In the genomic region with DNA sequence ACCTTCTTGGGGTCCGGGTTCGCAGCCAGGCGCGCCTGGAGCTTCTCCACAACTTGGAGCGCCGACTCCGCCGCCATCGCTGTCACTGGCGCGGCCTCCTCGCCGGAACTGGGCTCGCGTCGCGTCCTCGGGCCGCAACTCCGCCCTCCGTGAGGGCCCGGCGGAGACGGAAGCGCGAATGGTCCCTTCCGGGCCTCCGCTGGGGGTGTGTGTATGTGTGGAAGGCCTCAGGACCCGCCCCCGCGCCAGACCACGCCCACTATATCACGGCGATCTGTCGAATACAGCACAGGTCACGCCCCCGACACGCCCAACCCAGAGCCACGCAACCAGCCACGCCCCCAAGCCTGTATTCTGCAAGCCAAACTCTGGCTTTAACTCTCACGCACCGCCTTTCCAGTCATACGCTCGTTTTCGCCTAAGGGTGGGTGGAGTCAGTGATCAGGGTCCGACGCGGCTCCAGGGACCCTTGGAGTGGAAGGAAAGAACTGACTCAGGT, we compare ENCODE assay signal across 8 mouse cellular contexts. TPM values are rescaled to one million over a fixed set of nuclear protein-coding genes. Genes with fewer than 3 reads are reported as not detected.
A peak's percentile ranks its signal among the peaks of the same experiment; 100 is the strongest.
DNase-seq lines count a peak whose midpoint lies in the region; ATAC-seq and TF ChIP-seq lines count a peak whose summit lies in the region.

TSS of gene Eloa (minus strand) at position 215 of the 499 bp plus-strand sequence.

- 1% methylated on average over 43 of the region's 48 CpGs for WGBS in heart, embryonic 11.5 days (ENCODE audit: insufficient replicate concordance)
- under 1% methylated on average over 48 of the region's 48 CpGs for WGBS in kidney, embryonic 16.5 days
- WGBS in liver, adult 2 months = under 1% methylated on average over 42 of the region's 48 CpGs

- H3K4me3 ChIP-seq in C2C12 (ENCODE audit: insufficient read depth, poor library complexity, severe bottlenecking) (peak within 1 kb of the TSS; percentile 83), myocyte (peak within 1 kb of the TSS; percentile 80)
- peak within 1 kb of the TSS; percentile 100 for H3K4me3 ChIP-seq in erythroblast, embryonic 14.5 days (replicated peaks)
- peak within 1 kb of the TSS; percentile 98 for H3K4me3 ChIP-seq in heart, embryonic 11.5 days (ENCODE audit: low read depth, low read length)
- H3K4me3 ChIP-seq in kidney, embryonic 16.5 days (ENCODE audit: low read length) = peak within 1 kb of the TSS; percentile 90
- H3K4me3 ChIP-seq in liver, adult 2 months (ENCODE audit: insufficient read depth, low read depth, low read length) = peak within 1 kb of the TSS; percentile 88

- H3K4me1 ChIP-seq in erythroblast, embryonic 14.5 days (ENCODE audit: control insufficient read depth) = peaks cover 37% of the 10 kb centered on the region
- peaks cover 2% of the 10 kb centered on the region; the same call in 1 of the 2 replicates for H3K4me1 ChIP-seq in heart, embryonic 11.5 days (ENCODE audit: control insufficient read depth, insufficient read depth, low read length)
- H3K4me1 ChIP-seq in kidney, embryonic 16.5 days (ENCODE audit: insufficient read depth, low read length) = peaks cover 14% of the 10 kb centered on the region
- peaks cover 9% of the 10 kb centered on the region for H3K4me1 ChIP-seq in liver, adult 2 months (ENCODE audit: control insufficient read depth, insufficient read depth, low read length)

- peak within 1 kb of the TSS; percentile 88 for H3K4me2 ChIP-seq in heart, embryonic 11.5 days
- H3K4me2 ChIP-seq in kidney, embryonic 16.5 days (replicated peaks; ENCODE audit: low read depth, low read length) = peak within 1 kb of the TSS; percentile 71
- peak within 1 kb of the TSS; percentile 92 for H3K4me2 ChIP-seq in myocyte (ENCODE audit: low read depth)

- no peak for TF ChIP-seq CTCF in C2C12 (IDR thresholded peaks at IDR 0.05; ENCODE audit: control insufficient read depth, insufficient read depth, insufficient read length)
- TF ChIP-seq CTCF in brain, embryonic 14.5 days (IDR thresholded peaks at IDR 0.05; ENCODE audit: borderline replicate concordance, extremely low read depth, insufficient read depth, insufficient read length) = no peak
- no peak for TF ChIP-seq CTCF in liver, adult 2 months (IDR thresholded peaks at IDR 0.05; ENCODE audit: low read depth, low read length)

- DNase-seq in brain, embryonic 14.5 days (ENCODE audit: low read depth) = peak; percentile 99
- DNase-seq in liver, adult 2 months (ENCODE audit: extremely low read depth, low read depth, low spot score) = peak; percentile 94
- DNase-seq in splenic B cell, adult 2 months (ENCODE audit: low read depth, low spot score) = peak; percentile 100

- peak within 1 kb of the TSS; percentile 84 for H3K27ac ChIP-seq in heart, embryonic 11.5 days (ENCODE audit: low read depth, low read length)
- H3K27ac ChIP-seq in kidney, embryonic 16.5 days (ENCODE audit: low read length) = peak within 1 kb of the TSS; percentile 74; the same call in 1 of the 2 replicates
- peak within 1 kb of the TSS; percentile 53 for H3K27ac ChIP-seq in liver, adult 2 months (replicated peaks; ENCODE audit: insufficient read depth, low read depth, low read length)

- peak; percentile 98 for ATAC-seq in heart, embryonic 11.5 days (replicated peaks; ENCODE audit: insufficient number of reproducible peaks, low FRiP score, low TSS enrichment)
- ATAC-seq in kidney, embryonic 16.5 days (ENCODE audit: low FRiP score, low TSS enrichment) = peak; percentile 99

- peak within 1 kb of the TSS; percentile 96 for H3K9ac ChIP-seq in heart, embryonic 11.5 days (ENCODE audit: low read depth, low read length)
- peak within 1 kb of the TSS; percentile 90 for H3K9ac ChIP-seq in kidney, embryonic 16.5 days (replicated peaks; ENCODE audit: low read length)
- H3K9ac ChIP-seq in liver, adult 2 months (ENCODE audit: low read depth, low read length) = peak within 1 kb of the TSS; percentile 93

- H3K79me2 ChIP-seq in C2C12 (ENCODE audit: control insufficient read depth, insufficient read depth) (peaks cover 47% of the 10 kb centered on the region), myocyte (ENCODE audit: control insufficient read depth, insufficient read depth) (peaks cover 45% of the 10 kb centered on the region)
- H3K79me2 ChIP-seq in liver, adult 2 months (ENCODE audit: control insufficient read depth, insufficient read depth, low read length) = peaks cover 23% of the 10 kb centered on the region; the same call in 1 of the 2 replicates

- no peaks in the 10 kb centered on the region for H3K27me3 ChIP-seq in C2C12 (ENCODE audit: control insufficient read depth, insufficient read depth, insufficient read length)
- H3K27me3 ChIP-seq in erythroblast, embryonic 14.5 days (ENCODE audit: control insufficient read depth) = no peaks in the 10 kb centered on the region
- no peaks in the 10 kb centered on the region for H3K27me3 ChIP-seq in heart, embryonic 11.5 days (ENCODE audit: control insufficient read depth, insufficient read depth, low read length)
- H3K27me3 ChIP-seq in kidney, embryonic 16.5 days (ENCODE audit: insufficient read depth, low read length) = no peaks in the 10 kb centered on the region
- no peaks in the 10 kb centered on the region for H3K27me3 ChIP-seq in liver, adult 2 months (ENCODE audit: control insufficient read depth, insufficient read depth, low read length)
- H3K27me3 ChIP-seq in myocyte (ENCODE audit: control insufficient read depth, insufficient read depth, insufficient read length) = no peaks in the 10 kb centered on the region
- H3K27me3 ChIP-seq in splenic B cell, adult 2 months (ENCODE audit: control insufficient read depth, insufficient read depth, low read length, poor library complexity, severe bottlenecking) = no peaks in the 10 kb centered on the region

- peaks cover 40% of the 10 kb centered on the region for H3K79me3 ChIP-seq in C2C12 (ENCODE audit: low read depth)

- H3ac ChIP-seq in C2C12 (ENCODE audit: control insufficient read depth, insufficient read length, low read depth) = peak within 1 kb of the TSS; percentile 91
- H3ac ChIP-seq in myocyte (ENCODE audit: control insufficient read depth, insufficient read length) = peak within 1 kb of the TSS; percentile 69

- H3K36me3 ChIP-seq in C2C12 (ENCODE audit: control insufficient read depth, insufficient read depth) (no peaks in the 10 kb centered on the region), myocyte (ENCODE audit: control insufficient read depth, insufficient read depth) (no peaks in the 10 kb centered on the region)
- peaks cover 27% of the 10 kb centered on the region for H3K36me3 ChIP-seq in erythroblast, embryonic 14.5 days (ENCODE audit: control insufficient read depth)
- H3K36me3 ChIP-seq in heart, embryonic 11.5 days (ENCODE audit: control insufficient read depth, insufficient read depth, low read length) = no peaks in the 10 kb centered on the region
- H3K36me3 ChIP-seq in kidney, embryonic 16.5 days (ENCODE audit: insufficient read depth, low read length) = no peaks in the 10 kb centered on the region
- no peaks in the 10 kb centered on the region for H3K36me3 ChIP-seq in liver, adult 2 months (ENCODE audit: control insufficient read depth, insufficient read depth, low read length)
- H3K36me3 ChIP-seq in splenic B cell, adult 2 months (ENCODE audit: control insufficient read depth, insufficient read depth, low read length, poor library complexity, severe bottlenecking) = no peaks in the 10 kb centered on the region

- H3K9me3 ChIP-seq in erythroblast, embryonic 14.5 days (ENCODE audit: control insufficient read depth, low read length) = no peaks in the 10 kb centered on the region
- H3K9me3 ChIP-seq in heart, embryonic 11.5 days (replicated peaks; ENCODE audit: control insufficient read depth, low read length) = no peaks in the 10 kb centered on the region
- H3K9me3 ChIP-seq in kidney, embryonic 16.5 days (ENCODE audit: low read length) = no peaks in the 10 kb centered on the region

- TF ChIP-seq POLR2A in brain, embryonic 14.5 days (IDR thresholded peaks at IDR 0.05; ENCODE audit: borderline replicate concordance, extremely low read depth, insufficient read depth, insufficient read length, poor library complexity, severe bottlenecking) = peak; percentile 93
- peak; percentile 88 for TF ChIP-seq POLR2A in liver, adult 2 months (IDR thresholded peaks at IDR 0.05; ENCODE audit: extremely low read depth, insufficient read depth, low read length)
- TF ChIP-seq POLR2A in myocyte (IDR thresholded peaks at IDR 0.05; ENCODE audit: insufficient read length, low read depth) = peak; percentile 90

TF ChIP-seq in C2C12, 6 proteins besides CTCF, POLR2A, EP300 and RAD21:
- peak; percentile 70 for TF ChIP-seq MAX (IDR thresholded peaks at IDR 0.05)
- TF ChIP-seq FOSL1 (IDR thresholded peaks at IDR 0.05; ENCODE audit: insufficient read depth, low read length, poor library complexity, severe bottlenecking) = no peak

TF ChIP-seq in myocyte, 11 proteins besides CTCF, POLR2A, EP300 and RAD21:
- TF ChIP-seq MYOG (IDR thresholded peaks at IDR 0.05; ENCODE audit: control insufficient read depth in 1 of 3, insufficient read depth in 1 of 3, insufficient read length in 2 of 3, low read depth in 2 of 3) = peak in 1 of 3 experiments; percentile 27
- peak in 1 of 3 experiments; percentile 3 for TF ChIP-seq MYOD1 (IDR thresholded peaks at IDR 0.05; ENCODE audit: control insufficient read depth in 1 of 3, insufficient read length in 2 of 3, low read depth in 2 of 3)
- TF ChIP-seq CEBPB (IDR thresholded peaks at IDR 0.05; ENCODE audit: insufficient read depth, poor library complexity, severe bottlenecking) = no peak
- TF ChIP-seq SRF (IDR thresholded peaks at IDR 0.05; ENCODE audit: control insufficient read depth, insufficient read length, low read depth) = peak; percentile 56
- peak; percentile 94 for TF ChIP-seq POLR2AphosphoS2 (IDR thresholded peaks at IDR 0.05; ENCODE audit: insufficient read length, low read depth)
- TF ChIP-seq USF1 (IDR thresholded peaks at IDR 0.05; ENCODE audit: low read depth) = no peak

RNA-seq across cellular contexts. Expression of gene Eloa, which starts in this region (rescaled TPM):
- polyA plus RNA-seq in C2C12 (2012; fragmentation: generic; extraction: Trizol) = 18.4 TPM
- polyA plus RNA-seq in brain, embryonic 14.5 days (2012; rRNA removed) = 17.1 and 21.8 TPM in 2 replicates
- polyA plus RNA-seq in erythroblast, embryonic 14.5 days (2012) = 0.98 and 1.5 TPM in 2 replicates
- 34.8 and 39.8 TPM in 2 replicates for polyA plus RNA-seq in heart, embryonic 11.5 days (2014; fragmentation: Nextera tagmentation; extraction: Ambion mirVana)
- polyA plus RNA-seq in kidney, embryonic 16.5 days (2015; fragmentation: Nextera tagmentation; extraction: Ambion mirVana) = 45.1 and 45.2 TPM in 2 replicates
- total RNA-seq in liver, adult 2 months (2014; rRNA removed) = 16.1 and 16.7 TPM in 2 replicates
- polyA plus RNA-seq in liver, adult 2 months (2012; rRNA removed) = 7.3 and 8.1 TPM in 2 replicates
- polyA plus RNA-seq in myocyte (2012; fragmentation: generic; extraction: Trizol) = 17.2 TPM

Comparison
In these comparisons a context has a peak if more than half of its experiments do, and no peak if none do; other contexts are left out.
1. Peak in every context shown above with its lines: DNase-seq, ATAC-seq, H3K4me3 ChIP-seq and H3K27ac ChIP-seq.